Comparison of ENCODE assay signal across 8 mouse cellular contexts in genomic region chr11:59839008-59839458, GRCm38 (mm10). TPM values are rescaled to one million over a fixed set of nuclear protein-coding genes. Genes with fewer than 3 reads are reported as not detected.
DNase-seq lines count a peak whose midpoint lies in the region; ATAC-seq lines count a peak whose summit lies in the region.

TSS of gene Nt5m (plus strand) at chr11:59839447.

- H3K4me2 ChIP-seq in intestine, embryonic 16.5 days (ENCODE audit: low read depth, low read length), result peak within 1 kb of the TSS; percentile 67

- intact Hi-C loops in left cerebral cortex, postnatal 25 days (cut with DNase I), result no loop called here

- peak within 1 kb of the TSS; percentile 91 for H3K4me3 ChIP-seq in intestine, embryonic 16.5 days (ENCODE audit: low read length)

- WGBS in intestine, embryonic 16.5 days, result under 1% methylated on average over 24 of the region's 24 CpGs

- H3K36me3 ChIP-seq in intestine, embryonic 16.5 days (ENCODE audit: control insufficient read depth, insufficient read depth, low read length), result 0 out of 2 replicates have a peak, but pooled peaks cover 2% of the 10 kb centered on the region

- no peaks in the 10 kb centered on the region for H3K27me3 ChIP-seq in intestine, embryonic 16.5 days (replicated peaks; ENCODE audit: control insufficient read depth, insufficient read depth, low read length)

- peaks cover 13% of the 10 kb centered on the region for H3K4me1 ChIP-seq in intestine, embryonic 16.5 days (ENCODE audit: control insufficient read depth, insufficient read depth, low read length)

- H3K27ac ChIP-seq in intestine, embryonic 16.5 days (ENCODE audit: low read length), result peak within 1 kb of the TSS; percentile 98

- no peaks in the 10 kb centered on the region for H3K9me3 ChIP-seq in intestine, embryonic 16.5 days (ENCODE audit: control insufficient read depth, low read length)

- ATAC-seq in intestine, embryonic 16.5 days, result peak; percentile 98

- peak within 1 kb of the TSS; percentile 97 for H3K9ac ChIP-seq in intestine, embryonic 16.5 days (ENCODE audit: low read depth, low read length)

- peak; percentile 92 for DNase-seq in adrenal gland, adult 8-10 months
- peak; percentile 76 for DNase-seq in embryo, embryonic 11.5 days (ENCODE audit: low read depth, low spot score)
- peak; percentile 86 to 95 for DNase-seq in gastrocnemius, postnatal 4 days (ENCODE audit: low spot score in 2 of 2)
- DNase-seq in left cerebral cortex, postnatal 25 days (ENCODE audit: low spot score in 2 of 2), result peak; percentile 92 to 97
- DNase-seq in mesoderm, embryonic 11.5 days (ENCODE audit: low read depth, low spot score), result peak; percentile 93
- DNase-seq in right cerebral cortex, postnatal 25 days, result peak; percentile 93
- peak; percentile 92 to 95 for DNase-seq in urinary bladder, postnatal 4 days (ENCODE audit: low spot score in 2 of 2)

RNA-seq across cellular contexts. Expression of gene Nt5m, which starts in this region (rescaled TPM):
- 10 to 100 TPM; 26.2 to 34.5 (median 32.1) TPM for total RNA-seq in adrenal gland, adult 8-10 months (2022)
- total RNA-seq in gastrocnemius, postnatal 4 days (2021), result 10 to 100 TPM; 18.8 to 22.6 TPM
- 31.1 and 34.5 TPM in 2 replicates for polyA plus RNA-seq in intestine, embryonic 16.5 days (2015; fragmentation: Nextera tagmentation; extraction: Ambion mirVana)
- total RNA-seq in left cerebral cortex, postnatal 25 days (2021), result 10 to 100 TPM; 51.5 to 57.5 TPM

Comparison
In these comparisons a context has a peak if more than half of its experiments do, and no peak if none do; other contexts are left out.
1. Peak in every context shown above with its lines: DNase-seq, ATAC-seq, H3K4me3 ChIP-seq and H3K27ac ChIP-seq.